Mouse (Mus musculus) spleen, adult 2 months (tissue): ENCODE data around the gene Arhgef3. TPM values are rescaled to one million over a fixed set of nuclear protein-coding genes. Genes with fewer than 3 reads are reported as not detected.

ENCODE experiments used
- DNase-seq, 2 experiments: peaks; one replicate each; pipeline versions ENCODE4 v3.0.0 to v3.0.0-alpha.2; 2012 to 2021; ENCODE audit warnings: low spot score in 2 of 2, low read depth in 1 of 2
- H3K27ac ChIP-seq: fragments of 200-500 bp; 2 replicates; pipeline ENCODE4 v1.5.1; 2012; ENCODE audit warnings: low read length, inconsistent platforms; ENCODE audit not compliant: insufficient read depth
- H3K27me3 ChIP-seq: fragments of 200-500 bp; 2 replicates; pipeline ENCODE4 v1.6.1; 2012; ENCODE audit warnings: mild to moderate bottlenecking, moderate library complexity, low read length, inconsistent platforms; ENCODE audit not compliant: control insufficient read depth, insufficient read depth
- H3K36me3 ChIP-seq: fragments of 200-500 bp; 2 replicates; pipeline ENCODE4 v1.6.1; 2012; ENCODE audit warnings: mild to moderate bottlenecking, low read length, inconsistent platforms; ENCODE audit not compliant: control insufficient read depth, insufficient read depth
- H3K4me1 ChIP-seq: fragments of 200-500 bp; 2 replicates; pipeline ENCODE4 v1.6.1; 2011; ENCODE audit warnings: inconsistent platforms; ENCODE audit not compliant: control insufficient read depth, insufficient read depth, insufficient read length
- H3K4me3 ChIP-seq: fragments of 200-500 bp; 2 replicates; pipeline ENCODE4 v1.5.1; 2011; ENCODE audit warnings: mild to moderate bottlenecking, inconsistent platforms; ENCODE audit not compliant: insufficient read depth, insufficient read length; ENCODE audit errors: extremely low read depth
- CTCF ChIP-seq: fragments of 200-500 bp; IDR thresholded peaks from 2 replicates; pipeline ENCODE4 v1.5.1; 2011; ENCODE audit warnings: mild to moderate bottlenecking, inconsistent platforms; ENCODE audit not compliant: insufficient read depth, insufficient read length, insufficient replicate concordance; ENCODE audit errors: extremely low read depth
- POLR2A ChIP-seq: fragments of 200-500 bp; IDR thresholded peaks from 2 replicates; pipeline ENCODE4 v1.6.1; 2011; ENCODE audit warnings: low read depth, low read length, inconsistent platforms
- WGBS: fragments of 180-500 bp; shearing (Covaris S2); methylation state at CpG from one replicate; pipeline ENCODE4 v1.1.7; 2018; 5-methylcytosine and 5-hydroxymethylcytosine counted together
- polyA plus RNA-seq: library from polyadenylated mRNA; depleted of rRNA; stranded (reverse); fragments of >200 nt; gene quantifications from 2 replicates; pipeline ENCODE4 v1.2.3, GENCODE M21; 2012

The Arhgef3 gene
- polyA plus RNA-seq, 1 experiment, result 21.1 TPM

GRCm38 (mm10) chr14:27115275-27115660 is 569 bp downstream of the Arhgef3 start:
- no peaks in the 10 kb centered on the region; the same call in none of the 2 replicates for H3K4me1 ChIP-seq
- H3K27me3 ChIP-seq, result peaks cover 8% of the 10 kb centered on the region
- TF ChIP-seq POLR2A, result no peak
- no peak for TF ChIP-seq CTCF
- 42% methylated on average over 11 of the region's 11 CpGs for WGBS
- no peak overlapping the region for H3K27ac ChIP-seq
- no peaks in the 10 kb centered on the region for H3K36me3 ChIP-seq
- no peak overlapping the region; the same call in 1 of the 2 replicates for H3K4me3 ChIP-seq
- no peak for DNase-seq

DNA sequence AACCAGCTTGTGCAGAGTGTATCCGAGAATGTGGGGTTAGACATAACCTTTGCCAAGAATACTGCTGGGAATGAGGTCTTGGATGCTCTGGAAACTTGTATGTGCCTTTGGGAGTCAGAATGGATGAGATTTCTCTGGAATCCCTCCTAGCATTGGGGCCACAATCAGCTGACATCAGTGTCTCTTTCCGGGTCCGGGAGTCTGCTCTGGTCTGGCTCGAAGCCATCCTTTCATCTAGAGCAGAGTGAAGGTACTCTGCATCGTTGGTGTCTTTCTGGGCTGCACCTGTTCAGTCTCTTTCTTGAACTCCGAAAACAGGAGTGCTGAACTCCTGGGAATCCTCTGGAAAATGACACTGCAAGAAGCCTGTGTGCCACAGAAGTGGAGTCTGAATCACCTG is 1.3 kb downstream of the Arhgef3 start:
- DNase-seq, result no peak
- Histone ChIP-seq H3K4me3 (no peak overlapping the region), H3K4me1 (no peaks in the 10 kb centered on the region; the same call in none of the 2 replicates), H3K36me3 (no peaks in the 10 kb centered on the region), H3K27ac (no peak overlapping the region), H3K27me3 (peaks cover 8% of the 10 kb centered on the region)
- WGBS, result 73% methylated on average over 6 of the region's 6 CpGs
- TF ChIP-seq POLR2A, result no peak
- no peak for TF ChIP-seq CTCF

DNA sequence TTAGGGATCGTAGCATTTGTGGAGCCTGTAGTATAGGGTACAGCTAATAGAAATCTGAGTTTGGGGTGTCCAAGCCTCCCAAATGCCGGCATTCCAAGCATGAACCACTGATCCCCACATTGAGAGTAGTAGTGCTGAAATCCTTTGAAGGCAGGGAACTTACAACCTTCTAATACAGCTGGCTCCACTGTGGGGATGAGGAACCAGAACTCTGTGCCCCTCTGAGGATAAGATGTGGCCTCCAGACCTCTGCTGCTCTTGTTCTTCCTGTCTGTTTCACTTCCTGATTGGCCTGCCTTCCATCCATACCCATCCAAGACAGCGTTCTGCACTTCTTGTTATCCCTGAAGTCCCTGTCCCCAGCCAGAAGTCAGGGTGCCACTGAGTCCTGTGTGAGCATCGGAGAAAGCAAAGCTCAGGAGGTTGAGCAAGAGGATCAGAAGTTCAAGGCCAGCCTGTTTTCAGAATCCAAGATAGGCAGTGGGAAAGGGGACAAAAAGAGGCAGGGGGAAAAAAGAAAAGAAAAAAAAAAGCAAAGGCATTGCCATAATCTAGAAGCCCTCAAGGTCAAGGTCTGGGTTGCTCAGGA is 2.0 kb downstream of the Arhgef3 start:
- Histone ChIP-seq H3K4me3 (no peak overlapping the region), H3K27me3 (peaks cover 8% of the 10 kb centered on the region), H3K27ac (no peak overlapping the region), H3K4me1 (no peaks in the 10 kb centered on the region; the same call in none of the 2 replicates), H3K36me3 (no peaks in the 10 kb centered on the region)
- no peak for DNase-seq
- 64% methylated on average over 4 of the region's 4 CpGs for WGBS
- TF ChIP-seq CTCF (no peak), POLR2A (no peak)

DNA sequence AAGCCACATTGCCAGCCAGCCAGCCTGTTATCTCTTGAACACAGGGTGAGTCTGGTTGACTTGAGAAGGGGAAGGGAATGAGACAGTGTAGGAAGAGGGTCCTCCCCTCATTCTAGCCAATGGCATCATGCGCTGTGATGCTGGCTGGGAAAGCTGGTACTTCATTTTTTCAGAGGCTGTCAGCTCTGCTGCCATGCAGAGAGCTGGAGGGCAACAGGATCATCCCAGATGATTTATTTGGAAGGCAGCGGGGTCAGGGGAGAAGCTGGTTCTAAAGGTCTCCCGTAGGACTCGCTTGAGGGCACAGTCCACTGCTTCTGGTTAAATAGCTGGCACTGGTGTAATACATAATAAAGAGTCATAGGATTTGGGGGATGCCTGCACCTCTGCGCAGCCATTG is 3.8 kb downstream of the Arhgef3 start:
- no peak overlapping the region for H3K4me3 ChIP-seq
- H3K27ac ChIP-seq, result no peak overlapping the region
- peaks cover 8% of the 10 kb centered on the region for H3K27me3 ChIP-seq
- no peak for DNase-seq
- no peaks in the 10 kb centered on the region for H3K36me3 ChIP-seq
- 86% methylated on average over 5 of the region's 5 CpGs for WGBS
- no peaks in the 10 kb centered on the region; the same call in none of the 2 replicates for H3K4me1 ChIP-seq
- TF ChIP-seq POLR2A, result no peak
- TF ChIP-seq CTCF, result no peak

DNA sequence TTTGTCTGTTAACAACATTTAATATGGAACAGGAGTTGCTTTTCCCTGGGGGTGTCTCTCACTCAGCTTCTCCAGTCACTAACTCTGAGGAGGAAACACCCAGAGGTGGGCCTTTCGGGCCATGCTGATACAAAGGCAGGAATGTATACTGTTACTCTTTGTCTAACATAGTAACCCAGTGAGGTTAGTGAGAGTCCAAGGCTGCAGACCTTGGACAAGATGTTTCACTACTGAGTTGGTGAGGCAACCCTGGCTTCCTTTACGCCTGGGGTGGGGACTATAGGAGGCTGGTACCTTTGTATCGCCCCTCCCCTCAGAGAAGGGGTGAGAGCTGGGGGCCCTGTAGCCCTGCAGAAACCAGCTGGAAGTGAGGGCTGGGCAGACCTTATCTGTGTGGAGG is 7.9 kb downstream of the Arhgef3 start:
- Histone ChIP-seq H3K27me3 (no peaks in the 10 kb centered on the region), H3K4me1 (no peaks in the 10 kb centered on the region), H3K27ac (no peak overlapping the region), H3K4me3 (no peak overlapping the region), H3K36me3 (no peaks in the 10 kb centered on the region)
- DNase-seq, result no peak
- TF ChIP-seq CTCF, result no peak
- TF ChIP-seq POLR2A, result no peak
- 77% methylated on average over 3 of the region's 3 CpGs for WGBS

DNA sequence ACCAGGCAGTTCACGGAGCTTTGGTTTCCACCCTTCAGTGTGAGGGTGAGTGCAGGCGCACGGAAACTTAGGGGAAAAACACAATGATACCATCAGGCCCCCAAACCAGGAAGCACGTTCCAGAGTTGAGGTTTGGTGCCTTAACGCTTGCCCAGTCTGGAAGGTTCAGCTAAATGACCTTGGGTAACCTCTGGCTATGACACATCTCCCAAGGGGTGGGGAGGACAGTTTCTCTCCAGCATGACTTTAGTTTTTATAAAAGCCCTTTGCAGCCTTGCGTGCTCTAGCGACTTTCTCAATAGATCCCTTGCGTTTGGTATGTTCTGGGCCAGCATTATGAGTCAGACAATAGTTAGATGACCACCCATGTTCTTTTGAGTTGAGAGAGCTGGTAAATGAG is 8.8 kb downstream of the Arhgef3 start:
- 8% methylated on average over 8 of the region's 8 CpGs for WGBS
- no peak for TF ChIP-seq POLR2A
- no peak for TF ChIP-seq CTCF
- Histone ChIP-seq H3K27me3 (no peaks in the 10 kb centered on the region), H3K36me3 (no peaks in the 10 kb centered on the region), H3K27ac (no peak overlapping the region), H3K4me1 (no peaks in the 10 kb centered on the region), H3K4me3 (no peak overlapping the region)
- DNase-seq, result no peak

DNA sequence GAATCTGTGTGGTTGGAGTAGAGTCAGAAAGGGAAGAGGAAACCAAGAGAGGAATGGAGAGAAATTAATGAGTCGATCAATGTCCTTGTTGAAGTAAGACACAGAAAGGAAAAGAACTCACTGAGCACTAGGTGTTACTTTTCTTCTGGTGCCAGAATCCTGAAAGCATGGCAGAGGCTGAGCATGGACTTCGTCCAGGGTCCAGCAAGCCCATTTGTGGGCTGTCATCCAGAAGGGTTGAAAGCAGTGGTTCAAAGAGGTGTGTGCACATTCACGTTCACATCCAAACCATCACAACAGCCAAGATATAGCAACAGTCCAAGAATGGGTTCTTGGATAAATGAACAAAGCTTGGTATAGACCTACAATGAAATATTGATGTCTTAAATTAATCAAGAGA is 15.3 kb downstream of the Arhgef3 start:
- Histone ChIP-seq H3K36me3 (no peaks in the 10 kb centered on the region), H3K4me1 (no peaks in the 10 kb centered on the region), H3K27ac (no peak overlapping the region), H3K27me3 (no peaks in the 10 kb centered on the region), H3K4me3 (no peak overlapping the region)
- DNase-seq, result no peak
- WGBS, result 89% methylated on average over 3 of the region's 3 CpGs
- TF ChIP-seq CTCF, result no peak
- TF ChIP-seq POLR2A, result no peak

DNA sequence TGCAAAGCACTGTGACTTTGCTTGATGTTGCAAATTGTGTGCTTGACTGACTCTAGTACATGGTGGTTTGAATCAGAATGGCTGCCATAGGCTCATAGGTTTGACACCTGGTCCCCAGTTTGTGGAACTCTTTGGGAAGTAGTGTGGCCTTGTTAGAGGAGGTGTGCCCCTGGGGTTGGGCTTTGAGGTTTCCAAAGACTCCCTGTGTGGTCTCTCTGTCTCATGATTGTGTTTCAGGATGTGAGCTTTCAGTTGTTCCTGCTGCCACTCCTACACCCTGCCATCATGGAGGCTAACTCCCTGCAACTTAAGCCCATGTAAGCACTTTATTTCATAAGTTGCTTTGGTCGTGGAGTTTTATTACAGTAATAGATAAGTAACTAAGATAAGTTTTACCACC is 16.0 kb downstream of the Arhgef3 start:
- Histone ChIP-seq H3K27me3 (no peaks in the 10 kb centered on the region), H3K36me3 (no peaks in the 10 kb centered on the region), H3K4me1 (no peaks in the 10 kb centered on the region), H3K4me3 (no peak overlapping the region), H3K27ac (no peak overlapping the region)
- no peak for TF ChIP-seq POLR2A
- TF ChIP-seq CTCF, result no peak
- 78% methylated on average over 1 of the region's 1 CpGs for WGBS
- DNase-seq, result no peak
